Mouse (Mus musculus) neutrophil, adult 5-6 weeks (primary cell): ENCODE results near the gene Ccr6. TPM values are rescaled to one million over a fixed set of nuclear protein-coding genes. Genes with fewer than 3 reads are reported as not detected.

Experiments
- ATAC-seq: fragments of 151-379, 151-347 bp; 2 replicates; pipeline ENCODE4 v1.8.0; 2017; ENCODE audit warnings: mild to moderate bottlenecking, moderate TSS enrichment; ENCODE audit not compliant: insufficient number of reproducible peaks, poor library complexity, low FRiP score, severe bottlenecking; ENCODE audit errors: extremely low read depth
- total RNA-seq: library from RNA; stranded (forward); fragments of 200-1000 nt; gene quantifications from 2 replicates; pipeline ENCODE4 v1.2.3, GENCODE M21; 2017

Ccr6 gene
- total RNA-seq, 1 experiment from 2014 or later, result 73.4 TPM

- ATAC-seq, result 0 out of 2 replicates have a peak, but pooled peaks have one; percentile 34
These were observed 40.2 kb downstream of the Ccr6 start for GRCm38 (mm10) chr17:8276071-8276470.

GRCm38 (mm10) chr17:8276680-8277079 is 40.8 kb downstream of the Ccr6 start:
- no peak for ATAC-seq

DNA sequence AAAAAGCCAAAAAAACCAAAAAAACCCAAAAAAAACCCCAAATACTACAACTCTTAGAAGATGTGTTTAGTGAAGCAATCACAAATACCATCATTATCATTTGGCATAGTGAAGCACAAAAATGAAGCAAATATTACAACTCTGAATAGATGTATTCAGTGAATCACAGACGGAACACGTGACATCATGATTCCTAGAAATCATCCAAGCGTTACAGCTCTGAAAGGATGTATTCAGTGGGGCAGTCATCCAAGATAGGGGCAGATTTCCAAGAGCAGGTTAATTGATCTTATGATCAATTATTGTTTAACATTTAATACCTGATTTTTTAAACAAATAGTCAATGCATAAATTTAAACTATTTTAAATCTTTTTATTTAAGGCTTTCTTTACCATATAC is 41.4 kb downstream of the Ccr6 start:
- no peak for ATAC-seq

DNA sequence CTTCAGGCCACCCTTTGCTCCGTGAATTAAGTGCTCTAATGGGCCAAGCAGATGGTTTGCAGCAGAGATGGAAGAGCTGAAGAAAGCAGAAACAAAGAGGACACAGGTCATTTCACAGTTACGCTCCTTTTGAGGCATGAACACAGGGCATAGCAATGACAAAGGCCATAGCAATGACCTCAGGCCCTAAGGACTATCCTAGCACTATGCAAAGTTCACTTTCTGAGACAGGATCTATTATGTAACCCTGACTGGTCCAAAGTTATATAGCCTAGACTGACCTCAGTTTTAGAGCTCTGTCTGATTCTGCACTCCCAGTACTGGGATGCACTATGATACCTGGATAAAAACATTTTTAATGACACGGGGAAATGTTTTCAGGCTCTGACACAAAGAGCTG is 42.5 kb downstream of the Ccr6 start:
- ATAC-seq, result no peak

DNA sequence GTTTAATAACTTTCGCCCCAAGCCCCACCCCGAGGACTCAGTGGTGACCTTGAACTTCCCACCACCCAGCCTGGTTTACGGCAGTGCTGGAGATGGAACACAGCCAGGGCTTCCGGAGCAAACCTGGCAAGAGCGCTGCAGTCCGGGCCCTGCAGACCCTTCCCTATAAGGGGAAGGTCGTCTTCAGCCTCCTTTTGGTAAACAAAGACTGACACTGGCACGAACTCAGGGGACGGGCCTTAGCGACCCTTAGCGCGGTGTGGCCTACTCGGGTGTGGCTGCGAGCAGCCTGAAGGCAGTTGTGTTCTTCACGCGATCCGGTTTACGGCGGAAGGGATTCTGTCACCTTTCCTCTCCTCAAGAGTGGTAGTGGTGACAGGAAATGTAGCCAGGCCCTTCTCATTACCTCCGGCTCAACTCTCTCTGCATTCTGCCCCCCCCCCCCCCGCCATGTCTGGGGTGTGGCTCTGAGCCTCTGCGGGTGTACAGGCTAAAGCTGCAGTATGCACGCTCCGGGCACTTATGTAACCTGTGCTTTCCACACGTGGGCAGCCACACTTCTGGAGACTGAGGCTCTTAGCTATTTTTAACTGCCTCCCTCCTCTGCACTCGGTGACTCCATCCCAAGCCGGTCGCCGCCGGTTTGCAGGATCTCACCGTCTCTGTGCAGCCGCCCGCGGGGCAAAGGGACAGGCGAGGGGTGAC is 47.1 kb downstream of the Ccr6 start, which contains the start of gene Mpc1:
Mpc1 (plus strand) TSS at position 84 of the 705 bp plus-strand sequence.
- peak; percentile 36 for ATAC-seq

GRCm38 (mm10) chr17:8283526-8284253 is 47.8 kb downstream of the Ccr6 start:
- peak; percentile 92 for ATAC-seq

GRCm38 (mm10) chr17:8284254-8284661 is 48.4 kb downstream of the Ccr6 start:
- ATAC-seq, result no peak

DNA sequence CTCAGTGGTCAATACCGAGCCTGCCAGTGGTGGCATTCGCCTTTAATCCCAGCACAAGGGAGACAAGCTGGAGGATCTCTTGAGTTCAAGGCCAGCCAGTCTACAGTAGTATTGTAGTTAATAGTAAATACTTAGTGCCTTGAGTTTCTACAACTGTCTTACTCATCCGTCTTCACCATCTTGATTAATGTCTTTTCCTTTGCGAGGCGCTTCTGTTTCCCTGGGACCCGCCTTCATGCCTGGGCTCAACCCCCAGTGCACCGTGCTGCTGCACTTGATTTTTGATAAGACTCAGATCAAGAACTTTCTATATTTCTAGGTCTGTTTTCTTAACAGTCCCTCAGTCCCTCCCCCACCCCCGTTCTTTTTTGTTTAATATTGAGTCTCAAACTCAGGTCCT is 49.2 kb downstream of the Ccr6 start:
- ATAC-seq, result no peak

- no peak for ATAC-seq
These were observed 51.1 kb downstream of the Ccr6 start for GRCm38 (mm10) chr17:8286987-8287386.

DNA sequence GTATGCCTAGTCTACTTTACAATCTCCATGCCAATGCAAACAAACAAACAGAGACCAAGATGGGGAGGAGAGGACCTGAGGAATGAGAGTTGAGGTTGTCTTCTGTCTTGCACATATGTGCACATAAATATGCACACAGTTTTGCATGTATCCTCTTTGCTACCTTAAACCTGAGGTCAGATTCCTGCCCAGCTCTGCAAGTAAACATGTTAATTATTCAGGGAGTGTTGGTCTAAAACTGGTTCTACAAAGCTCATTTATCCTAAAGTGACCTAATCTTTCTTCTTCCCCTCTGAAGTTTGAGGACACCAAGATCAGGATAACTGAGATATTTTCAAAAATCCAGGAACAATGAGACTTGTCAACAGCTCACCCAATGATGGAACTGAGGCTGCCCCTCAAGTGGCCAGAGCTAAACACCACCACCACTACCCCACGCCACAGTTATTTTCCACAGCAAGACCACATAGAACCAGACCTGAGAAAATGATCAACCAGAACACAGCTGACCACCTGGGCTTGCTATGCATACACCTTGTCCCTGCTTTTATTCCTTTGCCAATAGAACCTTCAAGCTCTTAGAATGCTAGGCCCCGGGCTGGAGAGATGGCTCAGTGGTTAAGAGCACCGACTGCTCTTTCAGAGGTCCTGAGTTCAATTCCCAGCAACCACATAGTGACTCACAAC is 54.3 kb downstream of the Ccr6 start:
- no peak for ATAC-seq

DNA sequence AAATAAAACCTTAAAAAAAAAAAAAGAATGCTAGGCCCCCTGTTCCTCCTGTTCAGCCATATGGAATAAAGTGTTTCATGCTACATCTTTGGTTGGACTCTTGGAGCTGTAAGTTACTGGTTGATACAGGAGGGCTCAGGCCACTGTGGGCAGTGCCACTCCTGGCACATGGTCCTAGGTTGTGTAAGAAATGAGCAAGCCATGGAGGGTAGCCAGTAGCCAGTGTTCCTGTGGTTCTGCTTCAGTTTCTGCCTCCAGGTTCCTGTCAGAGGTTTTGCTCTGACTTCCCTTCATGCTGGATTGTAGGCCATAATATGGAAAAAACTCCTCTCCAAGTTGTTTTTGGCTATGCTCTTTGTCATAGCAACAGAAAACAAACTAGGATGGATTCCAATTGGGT is 54.9 kb downstream of the Ccr6 start:
- no peak for ATAC-seq

DNA sequence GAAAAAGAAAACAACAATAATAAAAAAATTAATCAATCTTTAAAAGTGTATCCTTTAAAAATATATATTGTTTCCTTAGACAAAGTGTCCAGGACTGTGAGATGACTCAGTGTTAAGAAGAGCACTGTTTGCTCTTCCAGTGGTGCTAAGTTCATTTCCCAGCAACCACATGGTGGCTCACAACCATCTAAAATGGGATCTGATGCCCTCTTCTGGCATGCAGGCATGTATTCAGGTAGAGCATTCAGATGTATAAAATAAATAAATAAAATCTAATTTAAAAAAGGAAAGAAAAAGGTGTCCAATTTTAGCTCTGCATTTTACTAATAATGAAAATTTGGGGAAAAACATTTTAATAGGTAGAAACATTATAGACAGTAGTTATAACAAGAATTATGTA is 60.0 kb downstream of the Ccr6 start:
- no peak for ATAC-seq

GRCm38 (mm10) chr17:8296313-8296844 is 60.5 kb downstream of the Ccr6 start:
- ATAC-seq, result no peak

DNA sequence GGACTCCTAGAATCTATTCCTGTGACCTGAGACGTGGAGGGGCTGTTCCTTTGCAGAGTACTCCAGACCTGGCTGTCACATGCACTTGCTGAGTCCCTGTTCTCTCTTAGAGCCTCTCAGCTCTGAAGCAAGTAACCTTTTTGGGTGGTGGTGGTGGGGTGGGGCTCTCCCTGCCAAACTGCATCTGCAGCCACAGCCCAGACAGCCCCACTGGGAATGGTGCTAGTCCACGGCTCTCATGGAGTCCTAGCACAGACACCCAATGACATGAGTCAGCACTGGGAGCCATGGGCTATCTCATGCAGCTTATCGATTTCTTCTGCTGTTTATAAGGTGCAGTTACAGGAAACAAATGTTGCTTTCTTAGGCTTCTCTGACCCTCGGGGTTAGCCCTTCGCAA is 61.9 kb downstream of the Ccr6 start:
- no peak for ATAC-seq

DNA sequence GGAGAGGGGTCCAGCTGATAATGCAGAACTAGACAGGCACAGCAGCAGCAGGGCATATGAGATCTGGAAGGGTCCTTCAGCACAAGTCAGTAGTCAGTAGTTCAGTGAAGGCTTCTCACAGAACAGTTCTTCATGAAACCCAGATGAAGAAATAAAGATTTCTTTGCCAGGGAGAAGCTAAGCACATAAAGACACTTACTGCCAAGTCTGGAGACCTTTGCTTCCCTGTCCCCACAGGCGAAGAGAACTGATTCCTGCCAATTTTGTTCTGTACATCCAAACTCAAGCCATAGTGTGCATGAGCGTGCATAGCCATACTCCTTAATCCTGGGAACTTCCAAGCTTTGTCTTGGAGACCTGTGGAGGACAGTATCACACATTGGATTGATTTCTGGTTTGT is 62.4 kb downstream of the Ccr6 start:
- ATAC-seq, result no peak

DNA sequence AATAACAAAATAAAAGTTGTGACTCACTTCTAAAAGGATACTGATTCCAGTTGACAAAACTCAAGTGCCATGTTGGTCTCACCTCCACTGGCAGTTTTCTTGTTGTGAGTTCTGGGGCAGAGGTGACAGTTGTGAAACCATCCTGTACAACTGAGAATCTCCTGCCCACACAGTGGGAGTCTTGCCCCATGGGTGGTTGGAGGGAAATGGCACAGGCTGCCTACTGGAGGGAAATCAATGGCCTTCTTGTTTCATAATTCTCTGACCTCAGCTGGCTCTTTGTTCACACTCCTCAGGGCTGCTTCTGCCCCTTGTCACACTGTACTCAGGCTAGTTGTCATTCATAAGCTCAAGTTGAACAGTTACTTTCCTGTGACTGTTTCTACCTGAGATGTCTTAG is 63.7 kb downstream of the Ccr6 start:
- ATAC-seq, result no peak

DNA sequence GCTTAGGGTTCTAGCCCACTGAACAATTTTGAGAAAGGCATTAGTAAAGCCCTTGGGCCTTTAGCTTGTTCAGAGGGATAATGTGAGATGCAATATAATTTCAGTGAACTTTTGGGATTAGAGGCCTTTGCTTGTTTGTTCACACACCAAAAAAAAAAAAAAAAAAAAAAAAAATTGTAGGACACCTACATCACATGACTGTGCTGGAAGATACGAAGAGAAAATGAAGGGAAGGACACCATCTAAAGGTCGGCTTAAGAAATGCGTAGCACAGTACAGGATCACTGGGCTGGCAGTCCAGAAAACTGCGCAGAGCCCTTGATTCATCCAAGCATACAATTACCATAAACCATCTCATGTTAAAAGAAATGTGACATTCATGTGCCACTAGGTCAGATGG is 65.7 kb downstream of the Ccr6 start:
- no peak for ATAC-seq

- ATAC-seq, result no peak
These were observed 67.1 kb downstream of the Ccr6 start for GRCm38 (mm10) chr17:8302772-8303438.

DNA sequence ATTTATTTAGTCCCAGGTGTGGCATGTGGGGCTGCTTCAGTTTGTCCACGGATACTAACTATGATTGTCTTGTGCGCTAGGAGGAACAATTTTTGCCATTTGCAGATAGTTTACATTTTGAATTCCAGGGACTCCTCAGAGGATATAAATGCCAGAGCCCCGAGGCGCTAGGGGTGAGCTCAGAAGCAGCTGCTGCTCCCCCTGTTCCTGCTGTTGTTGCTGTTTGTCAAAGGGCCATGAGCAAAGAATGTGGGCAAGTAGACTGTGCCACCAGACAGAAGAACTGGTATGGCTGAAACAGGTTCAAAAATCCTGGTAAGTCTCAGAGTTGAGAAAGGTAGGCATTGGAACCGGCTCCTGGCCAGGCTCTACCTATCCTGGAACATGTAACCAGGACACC is 67.8 kb downstream of the Ccr6 start:
- ATAC-seq, result no peak
